Mouse (Mus musculus): Measurements from ENCODE around the gene Fam71a. TPM values are rescaled to one million over a fixed set of nuclear protein-coding genes. Genes with fewer than 3 reads are reported as not detected.

Gene Fam71a
- polyA plus RNA-seq, 1 experiment: not detected

DNA sequence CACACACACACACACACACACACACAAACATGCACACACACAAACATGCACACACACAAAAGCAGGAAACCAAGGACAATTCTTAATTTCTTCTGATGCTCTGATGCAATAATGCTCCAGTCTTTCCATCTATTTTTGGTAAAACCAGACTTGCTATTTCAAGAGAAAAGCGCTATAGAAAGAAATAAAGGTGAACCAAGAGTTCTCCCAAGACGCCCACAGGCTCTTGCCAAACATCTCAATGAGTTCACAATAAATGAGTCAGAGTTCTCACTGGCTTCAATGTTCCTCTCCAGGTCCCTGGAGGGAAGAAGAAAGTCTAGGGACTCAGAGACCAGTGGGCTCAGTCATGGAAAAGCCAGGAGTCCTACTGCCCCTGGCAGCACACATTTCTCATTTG is 40.9 kb downstream of the Fam71a start:
- DNase-seq (ENCODE audit: low spot score): no peak

GRCm38 (mm10) chr1:191122744-191123143 is 41.9 kb downstream of the Fam71a start:
- DNase-seq (ENCODE audit: low spot score): no peak

GRCm38 (mm10) chr1:191115514-191116238 is 48.9 kb downstream of the Fam71a start:
- no peak for DNase-seq (ENCODE audit: low spot score)

DNA sequence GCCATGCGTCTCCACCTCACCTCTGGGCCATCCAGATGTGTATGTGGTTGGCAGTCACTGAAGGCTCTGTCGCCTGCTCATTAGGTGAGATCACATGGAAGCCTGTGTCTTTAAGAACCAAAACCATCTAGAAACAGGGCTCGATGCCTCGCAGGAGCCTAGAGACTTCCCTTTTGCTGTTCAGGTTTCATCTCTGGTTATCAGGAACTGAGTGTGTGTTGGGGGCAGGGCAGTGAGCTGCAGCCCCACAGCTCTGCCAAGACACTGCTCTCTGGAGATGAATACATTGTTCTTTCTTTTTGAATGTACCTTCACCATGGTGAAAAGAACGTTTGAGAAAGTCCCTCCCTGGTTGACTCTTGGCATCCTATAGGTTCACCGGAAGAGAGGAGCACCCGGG is 49.7 kb downstream of the Fam71a start:
- no peak for DNase-seq (ENCODE audit: low spot score)

Other genes starting within 250 kb of the Fam71a start
- 45.3 and 50.5 TPM in 2 replicates for gene Angel2, start 239.7 kb downstream of the Fam71a start, polyA plus RNA-seq (2012; rRNA removed)
- 0.56 and 0.88 TPM in 2 replicates for gene Vash2, start 185.5 kb downstream of the Fam71a start, polyA plus RNA-seq (2012; rRNA removed)
- 16.5 and 18.3 TPM in 2 replicates for gene Flvcr1, start 138.7 kb downstream of the Fam71a start, polyA plus RNA-seq (2012; rRNA removed)
- gene Spata45, start 128.2 kb downstream of the Fam71a start, polyA plus RNA-seq (2012; rRNA removed): not detected in 2 replicates
- gene Tatdn3, start 101.9 kb downstream of the Fam71a start, polyA plus RNA-seq (2012; rRNA removed): 32.4 and 36.2 TPM in 2 replicates
- 0.80 and 1.3 TPM in 2 replicates for gene Nsl1, start 101.8 kb downstream of the Fam71a start, polyA plus RNA-seq (2012; rRNA removed)
- 4.5 and 4.7 TPM in 2 replicates for gene Batf3, start 67.0 kb downstream of the Fam71a start, polyA plus RNA-seq (2012; rRNA removed)
- 4.6 and 9.8 TPM in 2 replicates for gene Atf3, start 53.2 kb upstream of the Fam71a start, polyA plus RNA-seq (2012; rRNA removed)
- 180 and 193 TPM in 2 replicates for gene Nenf, start 153.4 kb upstream of the Fam71a start, polyA plus RNA-seq (2012; rRNA removed)
- gene Tmem206, start 161.1 kb upstream of the Fam71a start, polyA plus RNA-seq (2012; rRNA removed): 7.5 TPM in 2 replicates
- 71.1 and 76.4 TPM in 2 replicates for gene Ppp2r5a, start 238.5 kb upstream of the Fam71a start, polyA plus RNA-seq (2012; rRNA removed)

All from urinary bladder, adult 2 months (tissue).